Mouse (Mus musculus) erythroid progenitor cell, adult 5-6 weeks (primary cell): Measurements from ENCODE around the gene Dnm3. TPM values are rescaled to one million over a fixed set of nuclear protein-coding genes. Genes with fewer than 3 reads are reported as not detected.

Experiments used
- ATAC-seq: replicated peaks from 2 replicates; pipeline ENCODE4 v1.8.0; 2016; ENCODE audit warnings: moderate number of reproducible peaks, mild to moderate bottlenecking, moderate TSS enrichment, inconsistent platforms; ENCODE audit not compliant: poor library complexity, low FRiP score, severe bottlenecking
- total RNA-seq, 2 experiments: library from RNA; stranded (forward) in 1 of 2; stranded (reverse) in 1 of 2; fragments of 150-400 nt in 1 of 2; fragments of 186-747, 209-891 nt in 1 of 2; gene quantifications; 2 replicates each; pipeline versions ENCODE4 v1.2.3 to v1.2.4; 2015 to 2017; ENCODE audit warnings: low replicate concordance in 2 of 2

Dnm3 gene
- total RNA-seq, 2 experiments from 2014 or later: not detected

- no peak for ATAC-seq
These were observed 201.8 kb downstream of the Dnm3 start for GRCm38 (mm10) chr1:162276011-162276410.

- no peak for ATAC-seq
These were observed 203.1 kb downstream of the Dnm3 start for GRCm38 (mm10) chr1:162274674-162275248.

- ATAC-seq: no peak
These were observed 220.8 kb downstream of the Dnm3 start for GRCm38 (mm10) chr1:162256912-162257607.

DNA sequence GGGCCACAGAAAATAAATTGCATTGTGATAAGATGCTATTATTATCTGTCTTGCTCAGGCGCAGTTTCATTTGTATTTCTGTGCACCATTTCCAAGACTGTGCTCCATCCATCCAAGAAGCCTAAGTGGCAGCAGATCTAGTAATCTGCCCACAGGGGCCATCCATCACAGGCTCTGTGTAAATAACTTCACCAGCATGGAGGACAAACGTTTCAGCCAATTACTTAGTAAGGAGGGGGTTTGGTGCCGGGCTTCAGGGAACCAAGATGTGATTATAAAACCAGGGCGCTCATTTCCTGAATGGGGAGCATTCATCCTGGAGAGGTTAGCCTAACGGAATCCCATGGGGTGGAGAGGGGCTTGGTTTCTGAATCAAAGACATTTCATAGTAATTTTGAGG is 222.9 kb downstream of the Dnm3 start:
- ATAC-seq: no peak

- no peak for ATAC-seq
These were observed 223.7 kb downstream of the Dnm3 start for GRCm38 (mm10) chr1:162253971-162254641.

GRCm38 (mm10) chr1:162252869-162253268 is 225.0 kb downstream of the Dnm3 start:
- no peak for ATAC-seq

- no peak for ATAC-seq
These were observed 230.6 kb downstream of the Dnm3 start for GRCm38 (mm10) chr1:162247216-162247615.

DNA sequence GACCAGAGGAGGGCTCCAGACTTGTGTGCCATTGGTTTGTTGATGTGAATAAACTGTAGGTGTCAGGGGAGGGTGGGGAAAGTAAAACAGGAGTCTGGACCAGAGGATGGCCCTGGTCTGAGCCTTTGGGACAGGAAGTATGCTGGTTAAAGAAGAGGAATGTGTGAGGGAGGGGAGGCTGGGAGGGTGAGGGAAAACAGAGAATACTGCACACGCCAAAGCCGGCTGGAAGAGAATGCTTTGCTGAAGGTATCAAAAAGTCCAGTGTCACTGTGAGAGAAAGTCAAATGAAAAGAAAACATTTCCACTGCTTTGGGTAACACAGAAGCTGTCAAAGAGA is 234.2 kb downstream of the Dnm3 start:
- ATAC-seq: no peak

- ATAC-seq: no peak
These were observed 234.7 kb downstream of the Dnm3 start for GRCm38 (mm10) chr1:162242980-162243650.

DNA sequence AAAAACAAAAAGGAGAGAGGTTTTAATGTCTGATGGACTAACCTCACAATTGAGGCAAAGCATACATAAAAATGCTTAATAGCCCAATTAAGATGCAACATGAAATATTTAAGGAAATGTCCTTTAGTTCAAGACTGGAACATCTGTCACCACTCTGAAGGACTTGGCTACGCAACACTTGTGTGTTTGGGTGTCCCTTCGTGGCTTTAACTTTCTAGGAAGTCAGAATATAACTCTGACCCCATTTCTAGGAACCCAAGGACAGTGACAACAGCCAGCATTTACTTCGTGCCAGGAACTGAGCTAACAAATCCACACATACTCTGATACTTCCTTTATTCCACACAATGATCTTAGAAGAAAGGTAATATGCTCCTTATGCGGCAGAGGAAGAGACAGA is 237.1 kb downstream of the Dnm3 start:
- ATAC-seq: no peak

DNA sequence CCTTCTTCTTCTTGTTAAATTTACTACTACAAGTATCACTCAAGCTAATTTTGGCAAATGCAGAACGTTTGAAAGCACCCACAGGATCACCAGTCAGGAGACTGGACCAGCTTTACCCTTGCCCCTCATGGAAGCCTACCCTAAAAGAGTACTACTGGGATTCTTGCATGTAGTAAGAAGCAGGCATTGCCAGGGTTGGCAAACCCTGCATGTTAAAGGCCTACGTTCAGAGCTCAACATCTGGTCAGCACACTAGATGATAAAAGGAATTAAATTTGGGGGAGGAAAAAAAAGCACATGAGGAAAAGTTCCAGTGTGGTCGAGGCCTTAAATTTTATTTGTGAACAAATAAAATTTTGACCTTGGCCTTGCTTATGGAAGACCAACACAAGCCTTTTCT is 239.2 kb downstream of the Dnm3 start:
- no peak for ATAC-seq

DNA sequence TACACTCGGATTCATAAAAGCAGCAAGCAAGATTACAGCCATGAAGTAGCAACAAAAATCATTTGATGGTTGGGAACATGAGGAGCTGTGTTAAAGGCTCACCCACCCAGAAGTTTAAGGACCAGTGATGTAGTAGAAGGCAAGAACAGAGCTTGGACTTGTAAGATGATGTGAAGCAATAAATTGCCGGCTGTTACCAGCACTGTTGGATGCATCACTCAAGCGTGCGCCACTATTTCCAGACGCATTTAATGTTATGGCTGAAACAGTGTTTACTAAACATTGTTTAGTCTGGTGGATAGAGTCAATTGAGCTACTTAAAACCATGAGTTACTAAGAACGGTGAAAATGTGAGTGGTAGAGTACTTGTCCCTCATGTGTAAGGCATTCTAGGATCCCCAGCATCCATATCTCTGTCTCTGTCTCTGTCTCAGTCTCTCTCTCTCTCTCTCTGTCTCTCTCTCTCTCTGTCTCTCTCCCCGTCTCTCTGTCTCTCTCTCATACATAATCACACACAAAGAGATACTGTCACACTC is 241.1 kb downstream of the Dnm3 start:
- ATAC-seq: no peak

DNA sequence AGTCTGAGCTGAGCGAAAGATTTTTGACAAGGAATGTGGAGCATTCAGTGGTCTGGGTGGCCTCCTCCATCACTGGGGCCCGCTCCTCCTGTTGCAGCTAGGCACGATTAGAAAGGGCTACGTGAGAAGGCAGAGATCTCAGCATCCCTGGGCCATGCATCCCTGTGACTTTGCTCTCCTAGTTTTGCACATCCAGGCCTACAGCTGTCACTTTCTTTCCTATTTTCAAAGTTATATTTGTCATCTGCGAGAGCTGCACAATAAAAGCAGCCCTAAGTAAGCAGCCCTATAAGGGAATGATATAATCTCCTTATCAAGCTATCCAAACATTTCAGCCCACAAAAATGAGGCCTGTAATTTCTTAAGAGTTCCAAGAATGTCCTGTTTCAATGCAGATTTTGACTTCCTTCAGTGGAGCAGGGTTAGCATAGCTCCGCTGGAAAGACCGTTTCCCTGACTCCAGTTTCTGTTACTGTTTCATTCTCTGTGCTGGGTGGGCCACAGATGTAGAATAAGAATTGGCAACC is 252.2 kb downstream of the Dnm3 start:
- ATAC-seq: no peak

GRCm38 (mm10) chr1:162224817-162225605 is 252.8 kb downstream of the Dnm3 start:
- no peak for ATAC-seq

DNA sequence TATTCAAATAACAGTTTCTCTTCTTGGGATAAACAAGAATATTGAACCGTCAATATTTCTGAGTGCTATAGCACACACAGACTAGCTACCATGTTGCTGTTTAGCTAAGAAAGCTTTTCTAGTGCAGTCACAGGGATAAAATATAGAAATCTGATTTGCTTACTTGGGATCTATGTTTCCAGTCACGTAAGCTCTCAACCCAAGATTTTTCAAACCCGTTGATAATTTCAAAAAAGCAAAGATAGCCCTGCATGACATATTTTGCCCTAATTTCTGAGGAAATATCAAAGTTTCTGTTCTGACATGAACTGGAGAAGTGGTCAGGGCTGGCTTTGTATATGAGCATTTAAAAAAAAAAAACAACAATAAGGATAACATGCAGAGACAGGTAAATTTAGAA is 253.8 kb downstream of the Dnm3 start:
- no peak for ATAC-seq

- ATAC-seq: no peak
These were observed 254.4 kb downstream of the Dnm3 start for GRCm38 (mm10) chr1:162223258-162223940.

GRCm38 (mm10) chr1:162222353-162222752 is 255.5 kb downstream of the Dnm3 start:
- ATAC-seq: no peak

- ATAC-seq: no peak
These were observed 256.0 kb downstream of the Dnm3 start for GRCm38 (mm10) chr1:162221801-162222301.

GRCm38 (mm10) chr1:162220891-162221290 is 256.9 kb downstream of the Dnm3 start:
- ATAC-seq: no peak
